33 mouse cellular contexts compared by ENCODE assay signal in the genomic region with DNA sequence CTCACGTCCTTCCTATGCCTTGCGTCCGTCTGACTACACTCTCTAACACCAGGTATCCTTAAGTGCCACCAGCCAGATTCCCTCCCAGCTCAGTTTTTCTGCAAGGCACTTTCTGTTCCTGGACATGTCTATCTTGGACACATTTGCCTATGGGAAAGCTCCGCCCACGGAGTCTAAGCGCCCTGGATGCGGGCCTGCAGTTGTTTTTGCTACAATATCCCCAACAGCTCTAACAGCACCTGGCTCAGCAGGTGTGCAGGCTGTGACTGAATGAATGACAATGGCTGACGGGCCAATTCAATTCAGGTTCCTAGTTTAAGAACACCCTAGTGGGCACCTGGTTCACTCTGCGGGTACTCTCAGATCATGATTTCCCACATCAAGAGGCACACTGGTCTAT. TPM values are rescaled to one million over a fixed set of nuclear protein-coding genes. Genes with fewer than 3 reads are reported as not detected.
DNase-seq lines count a peak whose midpoint lies in the region; ATAC-seq and TF ChIP-seq lines count a peak whose summit lies in the region.
"Had no signal": no experiment of that assay in that cellular context is flagged by ENCODE, and none has a peak within 500 bp of the region (broad histone marks: within the 10 kb centered on the region; RNA-seq: fewer than 3 reads in every experiment).

No protein-coding gene starts in this region.

- H3K4me3 ChIP-seq in embryonic facial prominence, embryonic 14.5 days (ENCODE audit: low read depth, low read length), result no peak overlapping the region
- H3K4me3 ChIP-seq in embryonic facial prominence, embryonic 10.5 days, result no peak overlapping the region
- no peak overlapping the region for H3K4me3 ChIP-seq in lung, embryonic 14.5 days (ENCODE audit: low read depth, low read length)
- H3K4me3 ChIP-seq in stomach, embryonic 15.5 days (replicated peaks), result no peak overlapping the region
- H3K4me3 ChIP-seq: embryonic facial prominence, embryonic 12.5 days; forebrain, embryonic 10.5 days; forebrain, embryonic 15.5 days; gastrocnemius, adult 2 months; hindbrain, embryonic 12.5 days; limb, embryonic 12.5 days; liver, embryonic 15.5 days; lung, embryonic 15.5 days; midbrain, embryonic 10.5 days; midbrain, embryonic 15.5 days had no signal

- WGBS in embryonic facial prominence, embryonic 14.5 days, result 69% methylated on average over 9 of the region's 9 CpGs
- 60% methylated on average over 9 of the region's 9 CpGs for WGBS in embryonic facial prominence, embryonic 10.5 days
- 76% methylated on average over 9 of the region's 9 CpGs for WGBS in lung, embryonic 14.5 days
- WGBS in stomach, embryonic 15.5 days, result 76% methylated on average over 9 of the region's 9 CpGs

- no peak for TF ChIP-seq CTCF in lung, embryonic 14.5 days (IDR thresholded peaks at IDR 0.05; ENCODE audit: low read depth)

- H3K27ac ChIP-seq in embryonic facial prominence, embryonic 14.5 days (replicated peaks; ENCODE audit: low read depth, low read length), result no peak overlapping the region
- H3K27ac ChIP-seq in embryonic facial prominence, embryonic 10.5 days (replicated peaks), result no peak overlapping the region
- H3K27ac ChIP-seq in lung, embryonic 14.5 days (ENCODE audit: low read depth), result 0 out of 2 replicates have a peak overlapping the region, but pooled peaks have one; percentile 20
- H3K27ac ChIP-seq in stomach, embryonic 15.5 days, result peak overlapping the region; percentile 35; the same call in 1 of the 2 replicates
- H3K27ac ChIP-seq: embryonic facial prominence, embryonic 12.5 days; forebrain, embryonic 10.5 days; forebrain, embryonic 15.5 days; gastrocnemius, adult 2 months; hindbrain, embryonic 12.5 days; kidney, postnatal 0 days; limb, embryonic 12.5 days; liver, embryonic 15.5 days; midbrain, embryonic 10.5 days; midbrain, embryonic 15.5 days had no signal

- no peak for ATAC-seq in embryonic facial prominence, embryonic 14.5 days (ENCODE audit: low read depth)
- ATAC-seq in lung, embryonic 14.5 days (ENCODE audit: insufficient read depth), result no peak
- no peak for ATAC-seq in stomach, embryonic 15.5 days (ENCODE audit: insufficient read depth, low FRiP score, low read depth)
- ATAC-seq: forebrain, embryonic 15.5 days; midbrain, embryonic 15.5 days had no signal

- DNase-seq in embryonic facial prominence, embryonic 14.5 days (ENCODE audit: low spot score), result peak; percentile 52
- no peak for DNase-seq in embryonic facial prominence, embryonic 10.5 days (ENCODE audit: low spot score)
- no peak for DNase-seq in lung, embryonic 14.5 days
- no peak for DNase-seq in lung, postnatal 14 days
- DNase-seq in ES-CJ7 (ENCODE audit: low read depth, low spot score), result peak; percentile 83
- DNase-seq in frontal cortex, postnatal 36 days (ENCODE audit: low spot score in 2 of 2), result no peak
- DNase-seq in adrenal gland, postnatal 36 days, result no peak
- DNase-seq: adrenal gland, adult 8-10 months; cerebellum, adult 11 months; cerebellum, adult 9-10 months; cerebellum, postnatal 36 days; gastrocnemius, adult 2 months; gastrocnemius, postnatal 36 days; heart, adult 18-20 months; heart, postnatal 36 days; kidney, adult 11 months; right cerebral cortex, postnatal 25 days; spleen, adult 18-20 months had no signal

- no peak overlapping the region for H3K4me2 ChIP-seq in embryonic facial prominence, embryonic 14.5 days (ENCODE audit: low read depth, low read length)
- 0 out of 2 replicates have a peak overlapping the region, but pooled peaks have one; percentile 10 for H3K4me2 ChIP-seq in lung, embryonic 14.5 days
- no peak overlapping the region for H3K4me2 ChIP-seq in stomach, embryonic 15.5 days
- H3K4me2 ChIP-seq: embryonic facial prominence, embryonic 12.5 days; forebrain, embryonic 15.5 days; heart, embryonic 11.5 days; hindbrain, embryonic 12.5 days; limb, embryonic 12.5 days; liver, embryonic 15.5 days; midbrain, embryonic 15.5 days had no signal

- no peaks in the 10 kb centered on the region for H3K36me3 ChIP-seq in embryonic facial prominence, embryonic 14.5 days (ENCODE audit: control insufficient read depth, insufficient read depth, low read length)
- peaks cover 11% of the 10 kb centered on the region for H3K36me3 ChIP-seq in embryonic facial prominence, embryonic 10.5 days (replicated peaks)
- H3K36me3 ChIP-seq in lung, embryonic 14.5 days (ENCODE audit: insufficient read depth), result no peaks in the 10 kb centered on the region
- no peaks in the 10 kb centered on the region for H3K36me3 ChIP-seq in stomach, embryonic 15.5 days
- H3K36me3 ChIP-seq: embryonic facial prominence, embryonic 12.5 days; forebrain, embryonic 10.5 days; forebrain, embryonic 15.5 days; hindbrain, embryonic 12.5 days; limb, embryonic 12.5 days; liver, embryonic 15.5 days; lung, embryonic 15.5 days; midbrain, embryonic 10.5 days; midbrain, embryonic 15.5 days had no signal

- no peaks in the 10 kb centered on the region for H3K9me3 ChIP-seq in embryonic facial prominence, embryonic 14.5 days (ENCODE audit: control insufficient read depth, low read length)
- H3K9me3 ChIP-seq in embryonic facial prominence, embryonic 10.5 days, result no peaks in the 10 kb centered on the region
- H3K9me3 ChIP-seq in lung, embryonic 14.5 days (ENCODE audit: low read depth, low read length), result no peaks in the 10 kb centered on the region
- H3K9me3 ChIP-seq in stomach, embryonic 15.5 days, result no peaks in the 10 kb centered on the region
- H3K9me3 ChIP-seq: embryonic facial prominence, embryonic 12.5 days; forebrain, embryonic 10.5 days; forebrain, embryonic 15.5 days; hindbrain, embryonic 12.5 days; limb, embryonic 12.5 days; liver, embryonic 15.5 days; lung, embryonic 15.5 days; midbrain, embryonic 10.5 days; midbrain, embryonic 15.5 days had no signal

- peaks cover 19% of the 10 kb centered on the region for H3K4me1 ChIP-seq in embryonic facial prominence, embryonic 14.5 days (ENCODE audit: control insufficient read depth, insufficient read depth, low read length)
- peaks cover 63% of the 10 kb centered on the region for H3K4me1 ChIP-seq in embryonic facial prominence, embryonic 10.5 days
- peaks cover 23% of the 10 kb centered on the region for H3K4me1 ChIP-seq in lung, embryonic 14.5 days (ENCODE audit: insufficient read depth)
- peaks cover 33% of the 10 kb centered on the region for H3K4me1 ChIP-seq in stomach, embryonic 15.5 days

- H3K9ac ChIP-seq in embryonic facial prominence, embryonic 14.5 days (ENCODE audit: low read depth, low read length), result no peak overlapping the region
- H3K9ac ChIP-seq in lung, embryonic 14.5 days, result no peak overlapping the region
- no peak overlapping the region for H3K9ac ChIP-seq in stomach, embryonic 15.5 days
- H3K9ac ChIP-seq: embryonic facial prominence, embryonic 12.5 days; forebrain, embryonic 15.5 days; hindbrain, embryonic 12.5 days; limb, embryonic 12.5 days; liver, embryonic 15.5 days; lung, embryonic 15.5 days; midbrain, embryonic 15.5 days had no signal

- no peaks in the 10 kb centered on the region for H3K27me3 ChIP-seq in embryonic facial prominence, embryonic 14.5 days (replicated peaks; ENCODE audit: control insufficient read depth, insufficient read depth, low read length)
- H3K27me3 ChIP-seq in embryonic facial prominence, embryonic 10.5 days (replicated peaks; ENCODE audit: low read depth, poor library complexity, severe bottlenecking), result peaks cover 8% of the 10 kb centered on the region
- H3K27me3 ChIP-seq in lung, embryonic 14.5 days (ENCODE audit: insufficient read depth, low read length), result no peaks in the 10 kb centered on the region
- H3K27me3 ChIP-seq in stomach, embryonic 15.5 days (replicated peaks), result no peaks in the 10 kb centered on the region
- H3K27me3 ChIP-seq: CH12.LX; embryonic facial prominence, embryonic 12.5 days; forebrain, embryonic 15.5 days; lung, embryonic 15.5 days had no signal

RNA-seq across cellular contexts. Expression of a gene that starts 4.4 kb away (rescaled TPM):
- 11.7 and 11.9 TPM in 2 replicates for polyA plus RNA-seq in embryonic facial prominence, embryonic 14.5 days (2014; fragmentation: Nextera tagmentation; extraction: Ambion mirVana)
- 13.3 and 13.8 TPM in 2 replicates for polyA plus RNA-seq in embryonic facial prominence, embryonic 10.5 days (2016; fragmentation: Nextera tagmentation; extraction: Ambion mirVana)
- 12.8 and 14.1 TPM in 2 replicates for polyA plus RNA-seq in lung, embryonic 14.5 days (2014; fragmentation: Nextera tagmentation; extraction: Ambion mirVana)
- polyA plus RNA-seq in stomach, embryonic 15.5 days (2015; fragmentation: Nextera tagmentation; extraction: Ambion mirVana), result 17.1 and 18.0 TPM in 2 replicates
- 10 to 100 TPM; 21.7 to 25.1 TPM for total RNA-seq in adrenal gland, postnatal 36 days (2021)
- total RNA-seq: neutrophil, adult 5-6 weeks had no signal
- polyA plus RNA-seq: C2C12 had no signal

Comparison
In these comparisons a context has a peak if more than half of its experiments do, and no peak if none do; other contexts are left out.
1. DNase-seq: peak in embryonic facial prominence, embryonic 14.5 days (single experiment) and ES-CJ7 (single experiment); none in embryonic facial prominence, embryonic 10.5 days (single experiment), lung, embryonic 14.5 days (single experiment), lung, postnatal 14 days (single experiment), frontal cortex, postnatal 36 days (0 of 2) and adrenal gland, postnatal 36 days (0 of 2).
2. H3K27ac ChIP-seq: peak in lung, embryonic 14.5 days (single experiment) and stomach, embryonic 15.5 days (single experiment); none in embryonic facial prominence, embryonic 14.5 days (single experiment) and embryonic facial prominence, embryonic 10.5 days (single experiment).